Mouse (Mus musculus) midbrain, embryonic 14.5 days (tissue): Measurements from ENCODE around the gene Sh3rf3. TPM values are rescaled to one million over a fixed set of nuclear protein-coding genes. Genes with fewer than 3 reads are reported as not detected.
A peak's percentile ranks its signal among the peaks of the same experiment; 100 is the strongest.

ENCODE experiments used
- ATAC-seq: fragments of 200-750 bp; cut with Nextera tagmentation; 2 replicates; pipeline ENCODE4 v1.8.0; 2017; ENCODE audit warnings: moderate number of reproducible peaks, moderate library complexity; ENCODE audit not compliant: low FRiP score, low TSS enrichment
- DNase-seq: peaks from one replicate; pipeline ENCODE4 v3.0.0-alpha.2; 2015
- H3K27ac ChIP-seq: fragments of 300-500 bp; sonication (generic); replicated peaks from 2 replicates; pipeline ENCODE4 v1.5.1; 2014; ENCODE audit warnings: mild to moderate bottlenecking, low read depth, low read length, moderate library complexity
- H3K27me3 ChIP-seq: fragments of 300-500 bp; sonication (generic); 2 replicates; pipeline ENCODE4 v1.6.1; 2014; ENCODE audit warnings: low read length, control low read depth, mixed read lengths; ENCODE audit not compliant: control insufficient read depth, insufficient read depth
- H3K36me3 ChIP-seq: fragments of 300-500 bp; sonication (generic); 2 replicates; pipeline ENCODE4 v1.6.1; 2014; ENCODE audit warnings: low read length, control low read depth; ENCODE audit not compliant: control insufficient read depth, insufficient read depth
- H3K4me1 ChIP-seq: fragments of 300-500 bp; sonication (generic); 2 replicates; pipeline ENCODE4 v1.6.1; 2014; ENCODE audit warnings: mild to moderate bottlenecking, antibody characterized with exemption, low read length, control low read depth; ENCODE audit not compliant: control insufficient read depth, insufficient read depth
- H3K4me2 ChIP-seq: fragments of 300-500 bp; sonication (generic); 2 replicates; pipeline ENCODE4 v1.6.1; 2014; ENCODE audit warnings: mild to moderate bottlenecking, low read length, moderate library complexity
- H3K4me3 ChIP-seq: fragments of 300-500 bp; sonication (generic); replicated peaks from 2 replicates; pipeline ENCODE4 v1.5.1; 2014; ENCODE audit warnings: low read depth, low read length
- H3K9ac ChIP-seq: fragments of 300-500 bp; sonication (generic); replicated peaks from 2 replicates; pipeline ENCODE4 v1.6.1; 2014; ENCODE audit warnings: mild to moderate bottlenecking, low read length, moderate library complexity
- H3K9me3 ChIP-seq: fragments of 300-500 bp; sonication (generic); 2 replicates; pipeline ENCODE4 v1.6.1; 2016; ENCODE audit warnings: low read length, control low read depth, mixed read lengths; ENCODE audit not compliant: control insufficient read depth
- WGBS: fragments of 180-500 bp; shearing (Covaris S2); extraction: QIAGEN DNeasy Blood & Tissue Kit; methylation state at CpG from one replicate; pipeline ENCODE4 v1.1.7; 2014; 5-methylcytosine and 5-hydroxymethylcytosine counted together
- polyA plus RNA-seq: library from polyadenylated mRNA; unstranded; fragments of >200 nt; fragmentation: Nextera tagmentation; extraction: Ambion mirVana; gene quantifications from 2 replicates; pipeline ENCODE4 v1.2.1, GENCODE M21; 2014

Gene Sh3rf3
- polyA plus RNA-seq, 1 experiment from 2014 or later, result 2.4 TPM

- Histone ChIP-seq H3K4me2 (no peak overlapping the region), H3K4me3 (no peak overlapping the region), H3K4me1 (no peaks in the 10 kb centered on the region), H3K27me3 (no peaks in the 10 kb centered on the region), H3K9ac (no peak overlapping the region), H3K9me3 (no peaks in the 10 kb centered on the region), H3K27ac (no peak overlapping the region), H3K36me3 (no peaks in the 10 kb centered on the region)
- ATAC-seq, result no peak
- no peak for DNase-seq
- WGBS, result 91% methylated on average over 5 of the region's 5 CpGs
Observed at GRCm38 (mm10) chr10:58837504-58837903, 24.3 kb downstream of the Sh3rf3 start.

GRCm38 (mm10) chr10:58841945-58842344 is 28.8 kb downstream of the Sh3rf3 start:
- Histone ChIP-seq H3K4me2 (no peak overlapping the region), H3K4me3 (no peak overlapping the region), H3K27ac (no peak overlapping the region), H3K9ac (no peak overlapping the region), H3K27me3 (no peaks in the 10 kb centered on the region), H3K4me1 (no peaks in the 10 kb centered on the region), H3K36me3 (no peaks in the 10 kb centered on the region), H3K9me3 (no peaks in the 10 kb centered on the region)
- DNase-seq, result no peak
- ATAC-seq, result no peak
- 86% methylated on average over 3 of the region's 3 CpGs for WGBS

- DNase-seq, result no peak
- no peaks in the 10 kb centered on the region for H3K9me3 ChIP-seq
- H3K36me3 ChIP-seq, result no peaks in the 10 kb centered on the region
- H3K4me3 ChIP-seq, result no peak overlapping the region
- no peak overlapping the region for H3K27ac ChIP-seq
- H3K9ac ChIP-seq, result no peak overlapping the region
- no peak for ATAC-seq
- H3K27me3 ChIP-seq, result no peaks in the 10 kb centered on the region
- 92% methylated on average over 8 of the region's 8 CpGs for WGBS
- H3K4me1 ChIP-seq, result peaks cover 5% of the 10 kb centered on the region; the same call in 1 of the 2 replicates
- no peak overlapping the region for H3K4me2 ChIP-seq
Observed at GRCm38 (mm10) chr10:58843100-58843499, 29.9 kb downstream of the Sh3rf3 start.

- no peak for DNase-seq
- ATAC-seq, result no peak
- no peak overlapping the region for H3K4me3 ChIP-seq
- no peaks in the 10 kb centered on the region for H3K27me3 ChIP-seq
- H3K27ac ChIP-seq, result no peak overlapping the region
- peaks cover 6% of the 10 kb centered on the region; the same call in 1 of the 2 replicates for H3K4me1 ChIP-seq
- no peaks in the 10 kb centered on the region for H3K9me3 ChIP-seq
- H3K9ac ChIP-seq, result no peak overlapping the region
- H3K36me3 ChIP-seq, result no peaks in the 10 kb centered on the region
- H3K4me2 ChIP-seq, result no peak overlapping the region
- WGBS, result 54% methylated on average over 5 of the region's 5 CpGs
Observed at GRCm38 (mm10) chr10:58848127-58848526, 35.0 kb downstream of the Sh3rf3 start.

- Histone ChIP-seq H3K4me3 (no peak overlapping the region), H3K4me1 (peaks cover 6% of the 10 kb centered on the region; the same call in 1 of the 2 replicates), H3K9ac (no peak overlapping the region), H3K27ac (no peak overlapping the region), H3K9me3 (no peaks in the 10 kb centered on the region), H3K27me3 (no peaks in the 10 kb centered on the region), H3K4me2 (no peak overlapping the region), H3K36me3 (no peaks in the 10 kb centered on the region)
- ATAC-seq (no peak), DNase-seq (no peak)
- 87% methylated on average over 6 of the region's 6 CpGs for WGBS
Observed at GRCm38 (mm10) chr10:58848536-58848935, 35.4 kb downstream of the Sh3rf3 start.

- no peak overlapping the region for H3K4me3 ChIP-seq
- no peaks in the 10 kb centered on the region for H3K9me3 ChIP-seq
- 0 out of 2 replicates have a peak overlapping the region, but pooled peaks have one; percentile 3 for H3K4me2 ChIP-seq
- ATAC-seq (no peak), DNase-seq (peak; percentile 37)
- WGBS, result 14% methylated on average over 14 of the region's 14 CpGs
- no peak overlapping the region for H3K9ac ChIP-seq
- H3K27me3 ChIP-seq, result no peaks in the 10 kb centered on the region
- no peaks in the 10 kb centered on the region for H3K36me3 ChIP-seq
- H3K27ac ChIP-seq, result 0 out of 2 replicates have a peak overlapping the region, but pooled peaks have one; percentile 9
- 0 out of 2 replicates have a peak, but pooled peaks cover 7% of the 10 kb centered on the region for H3K4me1 ChIP-seq
Observed at GRCm38 (mm10) chr10:58854548-58855198, 41.5 kb downstream of the Sh3rf3 start.

- Histone ChIP-seq H3K27me3 (no peaks in the 10 kb centered on the region), H3K4me3 (no peak overlapping the region), H3K27ac (0 out of 2 replicates have a peak overlapping the region, but pooled peaks have one; percentile 9), H3K4me1 (0 out of 2 replicates have a peak, but pooled peaks cover 7% of the 10 kb centered on the region), H3K9ac (no peak overlapping the region), H3K4me2 (no peak overlapping the region), H3K36me3 (no peaks in the 10 kb centered on the region), H3K9me3 (no peaks in the 10 kb centered on the region)
- DNase-seq, result no peak
- WGBS, result 58% methylated on average over 5 of the region's 5 CpGs
- ATAC-seq, result no peak
Observed at GRCm38 (mm10) chr10:58855199-58855751, 42.1 kb downstream of the Sh3rf3 start.

- Histone ChIP-seq H3K9ac (no peak overlapping the region), H3K4me1 (0 out of 2 replicates have a peak, but pooled peaks cover 7% of the 10 kb centered on the region), H3K4me2 (no peak overlapping the region), H3K27me3 (no peaks in the 10 kb centered on the region), H3K27ac (no peak overlapping the region), H3K36me3 (no peaks in the 10 kb centered on the region), H3K4me3 (no peak overlapping the region), H3K9me3 (no peaks in the 10 kb centered on the region)
- 72% methylated on average over 9 of the region's 9 CpGs for WGBS
- DNase-seq (no peak), ATAC-seq (no peak)
Observed at GRCm38 (mm10) chr10:58855814-58856213, 42.7 kb downstream of the Sh3rf3 start.

GRCm38 (mm10) chr10:58856742-58857141 is 43.6 kb downstream of the Sh3rf3 start:
- Histone ChIP-seq H3K4me2 (no peak overlapping the region), H3K36me3 (no peaks in the 10 kb centered on the region), H3K9ac (no peak overlapping the region), H3K4me3 (no peak overlapping the region), H3K9me3 (no peaks in the 10 kb centered on the region), H3K4me1 (0 out of 2 replicates have a peak, but pooled peaks cover 7% of the 10 kb centered on the region), H3K27me3 (no peaks in the 10 kb centered on the region), H3K27ac (no peak overlapping the region)
- DNase-seq (peak; percentile 13), ATAC-seq (no peak)
